Mouse (Mus musculus) lung, postnatal 0 days (tissue): ENCODE measurements at regions not wholly inside any gene's neighbourhood (a gene's known extent, or its start where the extent isn't known, plus 50 kb on each side); places are given as distances from the start of the nearest gene placed in this dataset.

ENCODE experiments used
- ATAC-seq: fragments of 200-750 bp; cut with Nextera tagmentation; 2 replicates; pipeline ENCODE4 v1.8.0; 2017; ENCODE audit warnings: moderate library complexity
- DNase-seq: peaks from one replicate; pipeline ENCODE4 v3.0.0-alpha.2; 2016; ENCODE audit warnings: low spot score
- H3K27ac ChIP-seq: fragments of 300-500 bp; sonication (generic); 2 replicates; pipeline ENCODE4 v1.5.1; 2014; ENCODE audit warnings: antibody characterized with exemption, mild to moderate bottlenecking, low read length, mixed read lengths
- H3K27me3 ChIP-seq: fragments of 300-500 bp; sonication (generic); replicated peaks from 2 replicates; pipeline ENCODE4 v1.6.1; 2014; ENCODE audit warnings: low read length, mixed read lengths; ENCODE audit not compliant: insufficient read depth
- H3K36me3 ChIP-seq: fragments of 300-500 bp; sonication (generic); 2 replicates; pipeline ENCODE4 v1.6.1; 2014; ENCODE audit warnings: low read length, mixed read lengths; ENCODE audit not compliant: insufficient read depth
- H3K4me1 ChIP-seq: fragments of 300-500 bp; sonication (generic); 2 replicates; pipeline ENCODE4 v1.6.1; 2014; ENCODE audit warnings: antibody characterized with exemption, low read depth, low read length, mixed read lengths; ENCODE audit not compliant: insufficient read depth
- H3K4me2 ChIP-seq: fragments of 300-500 bp; sonication (generic); replicated peaks from 2 replicates; pipeline ENCODE4 v1.6.1; 2014; ENCODE audit warnings: low read depth, mild to moderate bottlenecking, low read length, moderate library complexity, mixed read lengths
- H3K4me3 ChIP-seq: fragments of 300-500 bp; sonication (generic); 2 replicates; pipeline ENCODE4 v1.5.1; 2014; ENCODE audit warnings: low read depth, low read length
- H3K9ac ChIP-seq: fragments of 300-500 bp; sonication (generic); replicated peaks from 2 replicates; pipeline ENCODE4 v1.6.1; 2014; ENCODE audit warnings: low read depth, mild to moderate bottlenecking
- H3K9me3 ChIP-seq: fragments of 300-500 bp; sonication (generic); 2 replicates; pipeline ENCODE4 v1.6.1; 2016; ENCODE audit warnings: low read length, mixed read lengths
- CTCF ChIP-seq: IDR thresholded peaks from 2 replicates; pipeline ENCODE4 v1.5.1; 2016; ENCODE audit warnings: antibody characterized with exemption, mild to moderate bottlenecking
- EP300 ChIP-seq: IDR thresholded peaks from 2 replicates; pipeline ENCODE4 v1.6.1; 2016; ENCODE audit warnings: antibody characterized with exemption, mild to moderate bottlenecking, control low read depth
- WGBS: fragments of 180-500 bp; shearing (Covaris S2); extraction: QIAGEN DNeasy Blood & Tissue Kit; methylation state at CpG from one replicate; pipeline ENCODE4 v1.1.7; 2014; 5-methylcytosine and 5-hydroxymethylcytosine counted together

- Histone ChIP-seq H3K9me3 (no peaks in the 10 kb centered on the region), H3K27ac (no peak overlapping the region), H3K4me1 (peaks cover 2% of the 10 kb centered on the region; the same call in 1 of the 2 replicates), H3K4me2 (no peak overlapping the region), H3K9ac (no peak overlapping the region), H3K4me3 (no peak overlapping the region), H3K27me3 (no peaks in the 10 kb centered on the region), H3K36me3 (no peaks in the 10 kb centered on the region)
- TF ChIP-seq CTCF: no peak
- TF ChIP-seq EP300: no peak
- ATAC-seq: no peak
- 77% methylated on average over 7 of the region's 7 CpGs for WGBS
- no peak for DNase-seq
Measured at GRCm38 (mm10) chr17:45954824-45955223, 77.3 kb downstream of the Vegfa start.

- WGBS: 80% methylated on average over 8 of the region's 8 CpGs
- Histone ChIP-seq H3K4me1 (peaks cover 4% of the 10 kb centered on the region), H3K27me3 (no peaks in the 10 kb centered on the region), H3K9me3 (no peaks in the 10 kb centered on the region), H3K4me2 (no peak overlapping the region), H3K36me3 (no peaks in the 10 kb centered on the region), H3K4me3 (no peak overlapping the region), H3K27ac (no peak overlapping the region), H3K9ac (no peak overlapping the region)
- ATAC-seq (no peak), DNase-seq (no peak)
- TF ChIP-seq EP300: no peak
Measured at GRCm38 (mm10) chr17:45953523-45953922, 78.6 kb downstream of the Vegfa start.

GRCm38 (mm10) chr17:45950533-45951164 lies 81.5 kb downstream of the Vegfa start:
- no peak overlapping the region for H3K9ac ChIP-seq
- H3K9me3 ChIP-seq: no peaks in the 10 kb centered on the region
- peaks cover 4% of the 10 kb centered on the region for H3K4me1 ChIP-seq
- no peak overlapping the region for H3K4me2 ChIP-seq
- ATAC-seq (peak; percentile 62), DNase-seq (no peak)
- no peaks in the 10 kb centered on the region for H3K36me3 ChIP-seq
- 40% methylated on average over 9 of the region's 9 CpGs for WGBS
- H3K27ac ChIP-seq: no peak overlapping the region
- no peak for TF ChIP-seq CTCF
- peak; percentile 70 for TF ChIP-seq EP300
- no peak overlapping the region for H3K4me3 ChIP-seq
- H3K27me3 ChIP-seq: no peaks in the 10 kb centered on the region

- Histone ChIP-seq H3K4me2 (no peak overlapping the region), H3K9me3 (no peaks in the 10 kb centered on the region), H3K9ac (no peak overlapping the region), H3K4me1 (peaks cover 10% of the 10 kb centered on the region), H3K4me3 (no peak overlapping the region), H3K27me3 (no peaks in the 10 kb centered on the region), H3K36me3 (no peaks in the 10 kb centered on the region), H3K27ac (peak overlapping the region; percentile 51; the same call in 1 of the 2 replicates)
- ATAC-seq (peak; percentile 66), DNase-seq (peak; percentile 89)
- TF ChIP-seq CTCF (no peak), EP300 (peak; percentile 97)
- 54% methylated on average over 6 of the region's 6 CpGs for WGBS
Measured at GRCm38 (mm10) chr17:45949141-45949540, 83.0 kb downstream of the Vegfa start.

- no peaks in the 10 kb centered on the region for H3K27me3 ChIP-seq
- no peak overlapping the region for H3K4me3 ChIP-seq
- H3K9ac ChIP-seq: no peak overlapping the region
- H3K4me2 ChIP-seq: no peak overlapping the region
- peaks cover 10% of the 10 kb centered on the region for H3K4me1 ChIP-seq
- WGBS: 56% methylated on average over 5 of the region's 5 CpGs
- no peak for DNase-seq
- TF ChIP-seq CTCF: no peak
- TF ChIP-seq EP300: no peak
- no peaks in the 10 kb centered on the region for H3K36me3 ChIP-seq
- no peaks in the 10 kb centered on the region for H3K9me3 ChIP-seq
- H3K27ac ChIP-seq: peak overlapping the region; percentile 44; the same call in 1 of the 2 replicates
- ATAC-seq: no peak
Measured at GRCm38 (mm10) chr17:45948314-45948935, 83.7 kb downstream of the Vegfa start.

- ATAC-seq: peak; percentile 81
- 54% methylated on average over 3 of the region's 3 CpGs for WGBS
- DNase-seq: peak; percentile 78
- peaks cover 13% of the 10 kb centered on the region for H3K4me1 ChIP-seq
- H3K9ac ChIP-seq: no peak overlapping the region
- H3K27ac ChIP-seq: peak overlapping the region; percentile 57; the same call in 1 of the 2 replicates
- H3K36me3 ChIP-seq: no peaks in the 10 kb centered on the region
- TF ChIP-seq CTCF (no peak), EP300 (peak; percentile 95)
- H3K9me3 ChIP-seq: no peaks in the 10 kb centered on the region
- no peaks in the 10 kb centered on the region for H3K27me3 ChIP-seq
- no peak overlapping the region for H3K4me2 ChIP-seq
- no peak overlapping the region for H3K4me3 ChIP-seq
Measured at GRCm38 (mm10) chr17:45945005-45945404, 87.2 kb downstream of the Vegfa start.
